Mouse (Mus musculus) hindbrain, embryonic 11.5 days (tissue): ENCODE data around the gene Pim3. TPM values are rescaled to one million over a fixed set of nuclear protein-coding genes. Genes with fewer than 3 reads are reported as not detected.
"Not testable (repeated sequence)": the region's sequence is repeated elsewhere in the genome, so short reads cannot be mapped to it uniquely, and the experiment has no call there.

Experiments used
- ATAC-seq: fragments of 200-750 bp; cut with Nextera tagmentation; 2 replicates; pipeline ENCODE4 v1.8.0; 2017; ENCODE audit warnings: mild to moderate bottlenecking, moderate TSS enrichment, moderate library complexity; ENCODE audit not compliant: low FRiP score
- DNase-seq: peaks from one replicate; pipeline ENCODE4 v3.0.0-alpha.2; 2015; ENCODE audit warnings: low spot score
- H3K27ac ChIP-seq: fragments of 300-500 bp; sonication (generic); 2 replicates; pipeline ENCODE4 v1.5.1; 2014; ENCODE audit warnings: mild to moderate bottlenecking, low read depth, low read length
- H3K27me3 ChIP-seq: fragments of 300-500 bp; sonication (generic); 2 replicates; pipeline ENCODE4 v1.6.1; 2014; ENCODE audit warnings: mild to moderate bottlenecking, low read length, moderate library complexity, mixed read lengths; ENCODE audit not compliant: control insufficient read depth, insufficient read depth
- H3K36me3 ChIP-seq: fragments of 300-500 bp; sonication (generic); 2 replicates; pipeline ENCODE4 v1.6.1; 2014; ENCODE audit warnings: mild to moderate bottlenecking, low read length, moderate library complexity, mixed read lengths; ENCODE audit not compliant: control insufficient read depth, insufficient read depth
- H3K4me1 ChIP-seq: fragments of 300-500 bp; sonication (generic); replicated peaks from 2 replicates; pipeline ENCODE4 v1.6.1; 2014; ENCODE audit warnings: low read length, mixed read lengths; ENCODE audit not compliant: control insufficient read depth, insufficient read depth
- H3K4me2 ChIP-seq: fragments of 300-500 bp; sonication (generic); replicated peaks from 2 replicates; pipeline ENCODE4 v1.6.1; 2014; ENCODE audit warnings: mild to moderate bottlenecking, low read depth, low read length
- H3K4me3 ChIP-seq: fragments of 300-500 bp; sonication (generic); 2 replicates; pipeline ENCODE4 v1.5.1; 2014; ENCODE audit warnings: low read depth, low read length
- H3K9ac ChIP-seq: fragments of 300-500 bp; sonication (generic); 2 replicates; pipeline ENCODE4 v1.6.1; 2014; ENCODE audit warnings: low read depth, low read length
- H3K9me3 ChIP-seq: fragments of 300-500 bp; sonication (generic); 2 replicates; pipeline ENCODE4 v1.6.1; 2016; ENCODE audit warnings: low read length; ENCODE audit not compliant: control insufficient read depth
- WGBS: fragments of 180-500 bp; shearing (Covaris S2); extraction: QIAGEN DNeasy Blood & Tissue Kit; methylation state at CpG from one replicate; pipeline ENCODE4 v1.1.7; 2014; 5-methylcytosine and 5-hydroxymethylcytosine counted together
- polyA plus RNA-seq: library from polyadenylated mRNA; unstranded; fragments of >200 nt; fragmentation: Nextera tagmentation; extraction: Ambion mirVana; gene quantifications from 2 replicates; pipeline ENCODE4 v1.2.1, GENCODE M21; 2014

Gene Pim3
- polyA plus RNA-seq = 31.6 and 35.6 TPM in 2 replicates

DNA sequence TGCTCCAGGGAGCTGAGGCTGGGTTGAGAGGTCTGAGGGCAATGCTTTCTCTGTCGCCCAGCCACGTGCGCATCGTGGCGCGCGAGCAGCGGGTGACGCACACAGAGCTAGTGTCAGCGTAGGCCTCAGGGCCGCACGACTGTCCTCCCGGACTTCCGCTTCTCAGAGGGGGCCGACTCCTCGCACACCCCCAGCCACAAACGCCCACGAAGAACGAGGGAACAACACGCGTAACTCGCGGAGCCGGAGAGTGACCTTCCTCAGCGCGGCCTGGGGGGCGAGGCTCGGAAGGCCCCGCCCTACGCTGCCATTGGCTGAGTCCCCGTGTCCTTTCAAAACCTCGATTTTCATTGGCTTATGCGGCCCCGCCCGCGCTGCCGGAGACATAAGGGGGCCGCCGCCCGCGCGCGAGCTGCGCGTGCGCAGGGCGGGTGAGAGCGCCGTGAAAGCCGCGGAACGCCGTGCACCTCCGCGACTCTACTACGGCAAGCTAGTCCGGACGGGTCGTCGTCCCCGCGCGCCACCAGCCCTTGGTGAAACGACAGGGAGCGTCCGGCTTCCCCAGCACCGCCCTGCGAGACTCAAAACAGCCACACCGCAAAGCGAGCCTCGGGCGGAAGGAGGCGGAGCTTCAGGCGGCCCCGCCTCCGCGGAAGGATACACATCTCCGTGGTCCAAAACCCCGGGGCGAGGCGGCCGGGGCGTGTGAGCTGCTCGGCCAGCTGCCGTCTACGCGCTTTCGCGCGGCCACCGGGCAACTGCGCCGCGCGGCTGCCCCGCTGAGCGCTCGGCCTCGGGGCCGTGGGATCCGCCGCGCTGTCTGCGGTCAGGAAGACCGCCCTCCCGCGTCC is at the start of gene Pim3:
Gene Pim3, plus strand, starts transcription at position 415 of the 851 bp plus-strand sequence.
- peak within 1 kb of the TSS; percentile 68 for H3K9ac ChIP-seq
- no peaks in the 10 kb centered on the region for H3K9me3 ChIP-seq
- H3K4me1 ChIP-seq = peaks cover 4% of the 10 kb centered on the region; the same call in 1 of the 2 replicates
- H3K4me3 ChIP-seq = peak within 1 kb of the TSS; percentile 59
- H3K27ac ChIP-seq = peak within 1 kb of the TSS; percentile 94
- H3K4me2 ChIP-seq = peak within 1 kb of the TSS; percentile 98
- no peaks in the 10 kb centered on the region for H3K36me3 ChIP-seq
- ATAC-seq (peak; percentile 87), DNase-seq (peak; percentile 98)
- no peaks in the 10 kb centered on the region for H3K27me3 ChIP-seq
- WGBS = under 1% methylated on average over 98 of the region's 107 CpGs

DNA sequence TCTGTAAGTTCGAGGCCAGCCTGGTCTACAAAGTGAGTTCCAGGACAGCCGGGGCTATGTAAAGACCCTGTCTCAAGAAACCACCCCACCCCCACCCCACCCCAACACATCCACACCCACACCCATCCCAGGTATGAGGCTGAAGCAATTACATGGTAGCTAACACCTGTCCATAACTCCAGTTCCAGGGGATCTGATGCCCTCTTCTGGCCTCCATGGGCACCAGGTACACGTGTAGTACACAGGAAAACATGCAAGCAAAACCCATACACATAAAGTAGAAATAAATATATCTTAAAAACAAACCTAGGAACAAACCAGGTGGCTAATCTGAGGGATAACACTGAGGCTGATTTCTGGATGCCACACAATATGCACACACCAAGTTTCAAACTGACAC is 48.7 kb upstream of the Pim3 start:
- DNase-seq (no peak), ATAC-seq (no peak)
- no peak overlapping the region for H3K4me3 ChIP-seq
- no peaks in the 10 kb centered on the region for H3K4me1 ChIP-seq
- WGBS = 92% methylated on average over 3 of the region's 3 CpGs
- H3K9me3 ChIP-seq = no peaks in the 10 kb centered on the region
- H3K27ac ChIP-seq = no peak overlapping the region
- no peak overlapping the region for H3K9ac ChIP-seq
- H3K27me3 ChIP-seq = no peaks in the 10 kb centered on the region
- no peaks in the 10 kb centered on the region for H3K36me3 ChIP-seq
- no peak overlapping the region for H3K4me2 ChIP-seq

DNA sequence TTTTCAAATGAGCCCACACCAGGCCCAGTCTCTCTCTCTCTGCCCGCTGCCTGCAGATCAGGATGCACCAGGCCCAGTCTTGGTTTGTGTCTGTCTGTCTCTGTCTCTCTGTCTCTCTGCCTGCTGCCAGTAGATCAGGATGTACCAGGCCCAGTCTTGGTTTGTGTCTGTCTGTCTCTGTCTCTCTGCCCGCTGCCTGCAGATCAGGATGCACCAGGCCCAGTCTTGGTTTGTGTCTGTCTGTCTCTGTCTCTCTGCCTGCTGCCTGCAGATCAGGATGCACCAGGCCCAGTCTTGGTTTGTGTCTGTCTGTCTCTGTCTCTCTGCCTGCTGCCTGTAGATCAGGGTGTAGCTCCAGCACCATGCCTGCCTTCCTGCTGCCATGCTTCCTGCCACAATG is 48.1 kb upstream of the Pim3 start:
- 93% methylated on average over 2 of the region's 2 CpGs for WGBS
- not testable (repeated sequence) for H3K36me3 ChIP-seq, H3K4me3 ChIP-seq, H3K4me1 ChIP-seq, H3K9ac ChIP-seq, H3K27me3 ChIP-seq, H3K27ac ChIP-seq, H3K4me2 ChIP-seq, H3K9me3 ChIP-seq, ATAC-seq, DNase-seq

DNA sequence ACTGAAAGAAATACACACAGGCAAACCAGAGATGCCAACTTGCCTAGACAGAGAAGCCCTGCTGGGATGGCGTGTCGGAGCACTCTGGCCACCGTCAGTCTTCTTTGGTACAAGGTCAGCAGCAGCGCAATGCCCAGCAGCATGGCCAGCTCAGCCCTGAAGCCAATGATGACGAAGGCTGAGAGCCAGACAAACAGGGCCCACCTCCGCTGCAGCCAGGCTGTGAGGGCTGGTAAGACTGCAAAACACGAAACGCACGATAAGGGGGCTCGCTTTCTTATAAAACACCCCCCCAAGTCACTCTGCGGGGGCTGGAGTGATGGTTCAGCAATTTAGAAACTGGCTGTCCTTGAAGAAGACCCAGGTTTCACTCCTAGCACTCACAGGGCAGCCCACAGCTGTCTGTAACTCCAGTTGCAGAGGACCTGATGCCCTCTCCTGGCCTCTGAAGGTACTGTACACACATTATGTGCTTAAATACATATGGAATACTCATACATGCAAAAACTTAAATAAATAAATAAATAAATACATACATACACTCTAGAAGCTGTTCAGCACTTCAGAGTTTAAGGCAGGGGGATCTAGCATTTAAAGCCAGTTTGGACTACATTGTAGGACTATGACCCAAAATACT is 47.5 kb upstream of the Pim3 start:
- 96% methylated on average over 11 of the region's 11 CpGs for WGBS
- H3K4me3 ChIP-seq = no peak overlapping the region
- ATAC-seq = no peak
- no peaks in the 10 kb centered on the region for H3K4me1 ChIP-seq
- H3K27ac ChIP-seq = no peak overlapping the region
- no peaks in the 10 kb centered on the region for H3K36me3 ChIP-seq
- H3K4me2 ChIP-seq = no peak overlapping the region
- no peaks in the 10 kb centered on the region for H3K9me3 ChIP-seq
- H3K27me3 ChIP-seq = no peaks in the 10 kb centered on the region
- H3K9ac ChIP-seq = no peak overlapping the region
- DNase-seq = peak; percentile 10

DNA sequence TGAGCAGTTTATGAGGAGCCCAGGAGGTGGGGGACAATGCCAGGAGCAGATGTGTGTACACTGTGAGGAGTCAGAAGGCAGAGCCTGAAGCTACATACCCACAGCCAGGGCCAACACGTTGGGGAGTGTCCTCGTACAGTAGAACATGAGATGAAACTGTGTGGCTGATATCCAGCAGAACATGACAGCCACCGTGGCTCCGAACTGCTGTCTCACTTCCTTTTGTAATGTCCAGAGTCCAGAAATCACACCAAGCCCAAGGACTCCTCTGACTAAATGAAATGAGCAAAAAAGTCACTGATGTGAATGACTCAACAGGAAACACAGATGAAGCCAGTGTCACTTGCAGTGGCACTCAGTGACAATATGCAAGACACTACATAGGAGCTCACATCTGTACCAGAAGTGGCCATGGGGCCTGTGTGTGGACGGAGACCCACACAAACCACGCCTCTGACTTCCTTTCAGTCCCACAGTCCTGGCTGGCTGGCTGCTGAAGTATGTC is 46.7 kb upstream of the Pim3 start:
- Histone ChIP-seq H3K4me1 (peaks cover 1% of the 10 kb centered on the region), H3K9me3 (no peaks in the 10 kb centered on the region), H3K27ac (no peak overlapping the region), H3K9ac (no peak overlapping the region), H3K36me3 (no peaks in the 10 kb centered on the region), H3K4me3 (no peak overlapping the region), H3K27me3 (no peaks in the 10 kb centered on the region), H3K4me2 (no peak overlapping the region)
- no peak for DNase-seq
- WGBS = 87% methylated on average over 6 of the region's 6 CpGs
- no peak for ATAC-seq

DNA sequence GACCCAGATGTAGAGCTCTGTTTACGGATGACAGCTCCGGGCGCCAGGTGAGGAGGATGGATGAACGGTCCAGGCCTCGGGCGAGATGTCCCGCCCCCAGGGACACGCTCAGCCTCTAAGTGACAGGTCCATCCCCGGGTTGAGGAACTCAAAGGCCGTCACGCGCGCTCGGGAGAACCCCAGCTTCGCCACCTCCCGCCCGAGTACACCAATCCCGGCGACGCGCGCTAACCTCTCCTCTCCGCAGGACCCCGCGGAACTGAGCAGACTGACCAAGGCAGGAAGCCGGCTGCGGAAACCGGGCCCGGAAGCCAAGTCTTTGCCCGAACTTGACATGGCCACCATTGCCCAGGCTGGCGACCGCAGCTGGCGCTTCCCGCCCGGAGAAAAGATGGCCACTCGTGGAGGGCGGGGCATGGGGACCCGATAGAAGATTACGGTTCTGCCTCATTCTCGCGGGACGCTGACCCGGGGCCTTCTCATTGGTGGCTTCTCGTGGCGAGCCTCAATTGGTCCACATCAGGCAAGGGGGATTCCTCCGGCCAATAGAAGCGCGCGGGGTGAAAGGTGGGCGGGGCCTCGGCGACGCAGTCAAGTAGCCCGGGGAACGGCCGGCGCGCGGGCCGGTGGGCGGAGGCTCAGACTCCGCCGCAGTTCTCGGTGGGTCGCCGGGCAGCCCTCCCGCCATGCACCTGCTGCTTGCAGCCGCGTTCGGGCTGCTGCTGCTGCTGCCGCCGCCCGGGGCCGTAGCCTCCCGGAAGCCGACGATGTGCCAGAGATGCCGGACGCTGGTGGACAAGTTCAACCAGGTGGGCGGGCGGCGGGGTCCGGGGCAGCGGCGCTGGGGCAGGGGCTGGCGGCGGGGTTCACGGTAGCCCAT is 42.7 kb upstream of the Pim3 start, which contains the start of the genes Alg12 and Creld2:
Gene Alg12, minus strand, starts transcription at position 293 of the 880 bp plus-strand sequence.
Gene Creld2, plus strand, starts transcription at position 621 of the 880 bp plus-strand sequence.
- under 1% methylated on average over 80 of the region's 88 CpGs for WGBS
- peaks cover 6% of the 10 kb centered on the region; the same call in 1 of the 2 replicates for H3K36me3 ChIP-seq

DNA sequence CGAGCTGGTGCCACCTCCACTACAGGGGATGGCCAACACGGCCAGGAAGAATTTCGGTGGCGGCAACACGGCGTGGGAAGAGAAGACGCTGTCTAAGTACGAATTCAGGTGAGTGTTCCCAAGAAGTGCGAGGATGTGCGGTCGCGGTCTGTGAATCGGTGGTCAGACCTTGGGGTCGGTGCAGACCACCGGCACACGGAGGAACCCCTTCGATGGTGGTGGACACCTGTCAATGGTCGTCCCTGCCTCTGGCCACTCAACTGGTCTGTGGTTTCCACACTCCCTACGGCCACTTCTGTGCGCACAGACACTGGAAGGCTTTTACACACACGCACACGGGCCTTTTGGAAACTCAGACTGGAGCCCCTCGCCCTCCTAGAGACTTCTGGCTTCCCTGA is 42.1 kb upstream of the Pim3 start:
- H3K36me3 ChIP-seq = peaks cover 6% of the 10 kb centered on the region; the same call in 1 of the 2 replicates
- H3K9me3 ChIP-seq = no peaks in the 10 kb centered on the region
- DNase-seq (no peak), ATAC-seq (no peak; the same call in 1 of the 2 replicates)
- H3K4me2 ChIP-seq = peak overlapping the region; percentile 91
- H3K9ac ChIP-seq = peak overlapping the region; percentile 81
- H3K27me3 ChIP-seq = no peaks in the 10 kb centered on the region
- H3K27ac ChIP-seq = 0 out of 2 replicates have a peak overlapping the region, but pooled peaks have one; percentile 30
- H3K4me1 ChIP-seq = peaks cover 5% of the 10 kb centered on the region
- peak overlapping the region; percentile 88 for H3K4me3 ChIP-seq
- 2% methylated on average over 23 of the region's 23 CpGs for WGBS

More for the DNA sequence above, 42.7 kb upstream of the Pim3 start, which contains the start of the genes Alg12 and Creld2:
- H3K4me1 ChIP-seq = peaks cover 5% of the 10 kb centered on the region
- H3K9ac ChIP-seq = peak within 1 kb of the TSS; percentile 81
- no peaks in the 10 kb centered on the region for H3K27me3 ChIP-seq
- peak within 1 kb of the TSS; percentile 88 for H3K4me3 ChIP-seq
- peak; percentile 99 for DNase-seq
- peak within 1 kb of the TSS; percentile 68 for H3K27ac ChIP-seq
- no peaks in the 10 kb centered on the region for H3K9me3 ChIP-seq
- peak; percentile 98 for ATAC-seq
- H3K4me2 ChIP-seq = peak within 1 kb of the TSS; percentile 91

DNA sequence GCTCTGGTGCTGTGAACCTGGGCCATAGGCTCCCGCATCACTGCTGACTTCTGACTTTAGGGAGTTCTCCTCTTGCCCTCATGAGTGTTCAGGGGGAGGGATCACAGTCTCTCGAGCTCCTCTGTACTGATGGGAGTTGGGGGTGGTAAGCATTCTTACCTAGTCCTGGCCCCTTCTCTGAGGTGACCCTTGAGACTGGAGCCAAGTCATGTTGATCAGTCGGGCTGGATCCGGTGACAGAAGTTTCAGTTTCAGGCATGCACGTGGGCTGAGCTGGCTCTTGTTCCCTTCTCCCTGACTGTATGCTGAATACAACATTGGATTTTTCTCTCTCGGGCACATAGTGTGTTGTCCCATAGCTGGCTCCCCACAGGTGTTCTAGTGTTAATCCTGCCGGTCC is 40.6 kb upstream of the Pim3 start:
- peaks cover 5% of the 10 kb centered on the region for H3K4me1 ChIP-seq
- H3K4me3 ChIP-seq = no peak overlapping the region
- ATAC-seq (no peak), DNase-seq (no peak)
- no peaks in the 10 kb centered on the region for H3K9me3 ChIP-seq
- H3K9ac ChIP-seq = no peak overlapping the region
- 87% methylated on average over 7 of the region's 7 CpGs for WGBS
- no peak overlapping the region for H3K4me2 ChIP-seq
- peaks cover 8% of the 10 kb centered on the region for H3K36me3 ChIP-seq
- no peaks in the 10 kb centered on the region for H3K27me3 ChIP-seq
- no peak overlapping the region for H3K27ac ChIP-seq
